Mouse (Mus musculus) embryonic facial prominence, embryonic 13.5 days (tissue): ENCODE results near the gene Slc22a12. TPM values are rescaled to one million over a fixed set of nuclear protein-coding genes. Genes with fewer than 3 reads are reported as not detected.

ENCODE experiments used
- ATAC-seq: fragments of 200-750 bp; cut with Nextera tagmentation; 2 replicates; pipeline ENCODE4 v1.8.0; 2017; ENCODE audit warnings: low read depth; ENCODE audit not compliant: insufficient number of reproducible peaks, insufficient read depth, low FRiP score, low TSS enrichment
- H3K27ac ChIP-seq: fragments of 300-500 bp; sonication (generic); 2 replicates; pipeline ENCODE4 v1.5.1; 2015; ENCODE audit warnings: moderate library complexity, mild to moderate bottlenecking, inconsistent platforms
- H3K27me3 ChIP-seq: fragments of 300-500 bp; sonication (generic); 2 replicates; pipeline ENCODE4 v1.6.1; 2015; ENCODE audit warnings: mild to moderate bottlenecking, inconsistent platforms
- H3K36me3 ChIP-seq: fragments of 300-500 bp; sonication (generic); 2 replicates; pipeline ENCODE4 v1.6.1; 2015; ENCODE audit warnings: mild to moderate bottlenecking, inconsistent platforms
- H3K4me1 ChIP-seq: fragments of 300-500 bp; sonication (generic); 2 replicates; pipeline ENCODE4 v1.6.1; 2015; ENCODE audit warnings: inconsistent platforms
- H3K4me2 ChIP-seq: fragments of 300-500 bp; sonication (generic); 2 replicates; pipeline ENCODE4 v1.6.1; 2015; ENCODE audit warnings: moderate library complexity, mild to moderate bottlenecking, inconsistent platforms
- H3K4me3 ChIP-seq: fragments of 300-500 bp; sonication (generic); 2 replicates; pipeline ENCODE4 v1.5.1; 2015; ENCODE audit warnings: mild to moderate bottlenecking, inconsistent platforms
- H3K9ac ChIP-seq: fragments of 300-500 bp; sonication (generic); 2 replicates; pipeline ENCODE4 v1.6.1; 2015; ENCODE audit warnings: mild to moderate bottlenecking, inconsistent platforms
- H3K9me3 ChIP-seq: fragments of 300-500 bp; sonication (generic); 2 replicates; pipeline ENCODE4 v1.6.1; 2016; ENCODE audit warnings: inconsistent platforms
- WGBS: fragments of 180-500 bp; shearing (Covaris S2); methylation state at CpG from one replicate; pipeline ENCODE4 v1.1.7; 2015; ENCODE audit warnings: mixed read lengths; 5-methylcytosine and 5-hydroxymethylcytosine counted together
- polyA plus RNA-seq: library from polyadenylated mRNA; unstranded; fragments of >200 nt; fragmentation: Nextera tagmentation; extraction: Ambion mirVana; gene quantifications from 2 replicates; pipeline ENCODE4 v1.2.1, GENCODE M21; 2015

Slc22a12 gene
- polyA plus RNA-seq, 1 experiment from 2014 or later, result not detected

DNA sequence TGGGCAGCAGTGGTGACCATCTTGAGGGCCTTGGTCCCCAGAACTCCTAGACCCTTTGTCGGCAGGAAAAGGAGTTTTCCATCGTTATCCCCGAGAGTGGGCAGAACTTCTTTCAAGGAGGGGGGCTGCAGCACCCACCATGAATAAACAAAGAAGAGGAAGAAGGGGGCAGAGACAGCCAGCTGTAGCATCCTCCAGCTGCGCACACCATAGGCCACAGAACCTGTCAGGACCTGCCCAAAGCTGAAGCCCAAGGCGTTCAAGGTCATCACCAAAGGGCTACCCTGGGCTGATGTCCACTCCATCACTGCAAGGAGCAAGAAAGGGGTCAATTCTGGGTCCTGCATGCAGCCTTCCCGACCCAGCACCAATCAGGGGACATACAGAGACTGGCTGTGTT lies 2.6 kb downstream of the Slc22a12 start:
- Histone ChIP-seq H3K4me1 (no peaks in the 10 kb centered on the region), H3K27me3 (peaks cover 15% of the 10 kb centered on the region), H3K4me3 (no peak overlapping the region), H3K4me2 (no peak overlapping the region), H3K9ac (no peak overlapping the region), H3K36me3 (no peaks in the 10 kb centered on the region), H3K27ac (no peak overlapping the region), H3K9me3 (peaks cover 3% of the 10 kb centered on the region; the same call in 1 of the 2 replicates)
- 73% methylated on average over 6 of the region's 6 CpGs for WGBS
- ATAC-seq, result no peak

GRCm38 (mm10) chr19:6539592-6539991 lies 3.2 kb downstream of the Slc22a12 start:
- 76% methylated on average over 4 of the region's 4 CpGs for WGBS
- H3K9me3 ChIP-seq, result no peaks in the 10 kb centered on the region
- no peaks in the 10 kb centered on the region for H3K4me1 ChIP-seq
- H3K9ac ChIP-seq, result no peak overlapping the region
- H3K27me3 ChIP-seq, result peaks cover 21% of the 10 kb centered on the region
- no peak overlapping the region for H3K27ac ChIP-seq
- H3K36me3 ChIP-seq, result no peaks in the 10 kb centered on the region
- no peak for ATAC-seq
- no peak overlapping the region for H3K4me2 ChIP-seq
- H3K4me3 ChIP-seq, result no peak overlapping the region

GRCm38 (mm10) chr19:6538546-6538945 lies 4.3 kb downstream of the Slc22a12 start:
- no peak for ATAC-seq
- 85% methylated on average over 6 of the region's 6 CpGs for WGBS
- no peak overlapping the region for H3K4me2 ChIP-seq

DNA sequence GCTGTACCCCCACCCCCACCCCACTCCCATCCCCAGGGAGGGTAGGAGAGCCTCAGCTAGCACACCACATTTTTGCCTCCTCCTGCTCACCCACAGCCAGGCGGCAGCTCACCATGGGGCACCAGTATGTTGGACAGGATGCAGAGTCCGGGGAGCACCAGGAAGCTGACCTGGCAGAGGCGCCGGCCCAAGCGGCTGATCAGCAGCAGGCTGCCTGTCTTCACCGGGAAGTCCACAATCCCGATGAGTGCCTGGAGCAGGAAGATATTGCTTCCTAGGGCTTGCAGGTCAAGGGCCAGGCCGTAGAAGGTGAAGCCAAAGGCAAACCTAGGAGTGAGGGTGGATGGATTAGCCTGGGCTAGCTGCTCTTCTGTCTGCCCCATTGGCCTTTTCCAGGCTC lies 5.3 kb downstream of the Slc22a12 start:
- Histone ChIP-seq H3K9ac (no peak overlapping the region), H3K4me3 (no peak overlapping the region), H3K36me3 (no peaks in the 10 kb centered on the region), H3K4me1 (peaks cover 3% of the 10 kb centered on the region), H3K9me3 (no peaks in the 10 kb centered on the region), H3K4me2 (no peak overlapping the region), H3K27me3 (peaks cover 42% of the 10 kb centered on the region), H3K27ac (no peak overlapping the region)
- no peak for ATAC-seq
- WGBS, result 69% methylated on average over 8 of the region's 8 CpGs

More at GRCm38 (mm10) chr19:6538546-6538945, 4.3 kb downstream of the Slc22a12 start:
- H3K4me3 ChIP-seq, result no peak overlapping the region
- H3K9me3 ChIP-seq, result no peaks in the 10 kb centered on the region
- no peak overlapping the region for H3K27ac ChIP-seq
- H3K4me1 ChIP-seq, result no peaks in the 10 kb centered on the region
- no peak overlapping the region for H3K9ac ChIP-seq
- H3K27me3 ChIP-seq, result peaks cover 31% of the 10 kb centered on the region
- no peaks in the 10 kb centered on the region for H3K36me3 ChIP-seq

DNA sequence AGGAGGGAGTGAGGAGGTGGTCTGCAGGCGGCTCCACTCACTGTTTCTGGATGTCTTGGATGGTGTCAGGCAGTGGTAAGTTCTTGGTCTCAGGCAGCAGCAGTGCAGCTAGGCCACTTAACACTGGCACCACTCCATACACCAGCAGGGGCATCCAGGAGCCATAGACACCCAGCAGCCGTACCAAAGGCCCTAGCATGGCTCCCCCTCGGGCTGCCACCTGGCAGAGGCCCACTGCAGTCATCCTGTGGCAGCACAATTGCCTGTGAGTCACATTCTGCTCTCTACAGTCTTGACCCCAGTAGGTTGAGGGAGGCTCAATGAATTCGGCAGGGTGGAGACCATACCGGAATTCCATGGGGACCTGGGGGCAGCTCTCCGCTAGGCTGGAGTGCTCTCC lies 6.1 kb downstream of the Slc22a12 start:
- no peak overlapping the region for H3K27ac ChIP-seq

DNA sequence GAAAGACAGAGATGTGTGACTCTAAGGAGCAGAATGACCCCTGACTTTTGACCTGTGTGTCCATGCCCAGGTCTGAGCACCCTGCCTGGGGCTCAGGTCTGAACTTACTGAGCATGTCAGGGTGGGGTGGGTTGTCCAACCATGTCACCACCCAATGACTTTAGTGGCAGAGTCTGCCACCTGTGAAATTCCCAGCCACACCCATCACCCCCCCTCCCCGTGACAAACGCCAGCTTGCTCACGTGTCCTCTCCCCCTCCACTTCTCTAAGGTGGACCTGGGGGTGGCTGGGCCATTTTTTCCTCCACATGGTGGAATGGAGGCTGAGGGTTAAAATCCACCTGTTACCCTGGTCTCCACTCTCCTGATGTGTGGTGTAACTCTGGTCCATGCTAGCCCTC lies 6.6 kb downstream of the Slc22a12 start:
- no peak overlapping the region for H3K4me2 ChIP-seq
- H3K9me3 ChIP-seq, result no peaks in the 10 kb centered on the region
- peaks cover 17% of the 10 kb centered on the region for H3K4me1 ChIP-seq
- no peak overlapping the region for H3K4me3 ChIP-seq
- peaks cover 55% of the 10 kb centered on the region for H3K27me3 ChIP-seq
- no peaks in the 10 kb centered on the region for H3K36me3 ChIP-seq
- no peak overlapping the region for H3K27ac ChIP-seq
- WGBS, result 75% methylated on average over 3 of the region's 3 CpGs
- ATAC-seq, result no peak
- no peak overlapping the region for H3K9ac ChIP-seq

More for the DNA sequence above, 6.1 kb downstream of the Slc22a12 start:
- no peaks in the 10 kb centered on the region for H3K36me3 ChIP-seq
- 55% methylated on average over 6 of the region's 6 CpGs for WGBS
- H3K27me3 ChIP-seq, result peaks cover 50% of the 10 kb centered on the region
- H3K4me1 ChIP-seq, result peaks cover 12% of the 10 kb centered on the region
- H3K4me2 ChIP-seq, result no peak overlapping the region
- no peak overlapping the region for H3K9ac ChIP-seq
- ATAC-seq, result no peak
- no peaks in the 10 kb centered on the region for H3K9me3 ChIP-seq
- H3K4me3 ChIP-seq, result no peak overlapping the region

- H3K27me3 ChIP-seq, result peaks cover 72% of the 10 kb centered on the region
- WGBS, result 52% methylated on average over 5 of the region's 5 CpGs
- H3K4me3 ChIP-seq, result no peak overlapping the region
- no peak for ATAC-seq
- peaks cover 20% of the 10 kb centered on the region for H3K4me1 ChIP-seq
- no peaks in the 10 kb centered on the region for H3K9me3 ChIP-seq
- H3K27ac ChIP-seq, result no peak overlapping the region
- no peaks in the 10 kb centered on the region for H3K36me3 ChIP-seq
- H3K4me2 ChIP-seq, result no peak overlapping the region
- no peak overlapping the region for H3K9ac ChIP-seq
These were observed 8.8 kb downstream of the Slc22a12 start for GRCm38 (mm10) chr19:6534118-6534415.

GRCm38 (mm10) chr19:6533290-6534117 lies 9.3 kb downstream of the Slc22a12 start:
- no peak overlapping the region for H3K9ac ChIP-seq
- H3K4me1 ChIP-seq, result peaks cover 20% of the 10 kb centered on the region
- H3K27ac ChIP-seq, result no peak overlapping the region
- ATAC-seq, result no peak
- 69% methylated on average over 11 of the region's 11 CpGs for WGBS
- H3K4me3 ChIP-seq, result no peak overlapping the region
- peaks cover 76% of the 10 kb centered on the region for H3K27me3 ChIP-seq
- no peaks in the 10 kb centered on the region for H3K9me3 ChIP-seq
- H3K36me3 ChIP-seq, result no peaks in the 10 kb centered on the region
- no peak overlapping the region for H3K4me2 ChIP-seq

GRCm38 (mm10) chr19:6532656-6533055 lies 10.2 kb downstream of the Slc22a12 start:
- H3K9ac ChIP-seq, result no peak overlapping the region
- H3K4me3 ChIP-seq, result peak overlapping the region; percentile 47
- peaks cover 82% of the 10 kb centered on the region for H3K27me3 ChIP-seq
- no peaks in the 10 kb centered on the region for H3K9me3 ChIP-seq
- H3K4me2 ChIP-seq, result peak overlapping the region; percentile 85
- no peaks in the 10 kb centered on the region for H3K36me3 ChIP-seq
- WGBS, result 9% methylated on average over 13 of the region's 13 CpGs
- ATAC-seq, result no peak
- H3K4me1 ChIP-seq, result peaks cover 24% of the 10 kb centered on the region
- H3K27ac ChIP-seq, result no peak overlapping the region

GRCm38 (mm10) chr19:6531832-6532471 lies 10.9 kb downstream of the Slc22a12 start:
- Histone ChIP-seq H3K4me1 (peaks cover 24% of the 10 kb centered on the region), H3K27me3 (peaks cover 82% of the 10 kb centered on the region), H3K4me3 (peak overlapping the region; percentile 47), H3K27ac (no peak overlapping the region), H3K36me3 (no peaks in the 10 kb centered on the region), H3K9me3 (no peaks in the 10 kb centered on the region), H3K4me2 (peak overlapping the region; percentile 85), H3K9ac (peak overlapping the region; percentile 63)
- WGBS, result 3% methylated on average over 36 of the region's 36 CpGs
- ATAC-seq, result no peak

DNA sequence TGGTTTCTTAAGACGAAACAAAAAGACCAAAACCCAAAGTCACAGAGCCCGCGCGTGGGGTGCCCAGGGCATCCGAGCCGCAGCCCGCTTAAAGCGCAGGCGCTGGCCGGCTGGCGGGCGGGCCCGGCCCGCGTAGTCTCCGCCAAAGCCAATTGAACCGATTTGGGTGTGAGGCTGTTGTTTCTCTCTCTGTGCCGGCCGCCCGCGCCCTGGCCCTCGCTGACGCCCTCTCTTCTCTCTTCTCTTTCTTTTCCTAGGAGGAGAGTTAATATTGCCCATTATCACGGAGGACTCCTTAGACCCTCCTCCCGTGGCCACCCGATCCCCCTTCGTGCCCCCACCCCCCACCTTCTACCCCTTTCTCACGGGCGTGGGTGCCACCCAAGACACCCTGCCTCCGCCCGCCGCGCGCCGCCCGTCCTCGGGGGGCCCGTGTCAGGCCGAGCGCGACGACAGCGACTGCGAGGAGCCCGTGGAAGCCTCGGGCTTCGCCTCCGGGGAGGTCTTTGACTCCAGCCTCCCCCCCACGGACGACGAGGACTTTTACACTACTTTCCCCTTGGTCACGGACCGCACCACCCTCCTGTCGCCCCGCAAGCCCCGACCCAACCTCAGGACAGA lies 11.7 kb downstream of the Slc22a12 start:
- Histone ChIP-seq H3K27ac (no peak overlapping the region), H3K4me2 (peak overlapping the region; percentile 85), H3K9me3 (no peaks in the 10 kb centered on the region), H3K4me3 (peak overlapping the region; percentile 47), H3K9ac (peak overlapping the region; percentile 63), H3K4me1 (peaks cover 24% of the 10 kb centered on the region), H3K36me3 (no peaks in the 10 kb centered on the region), H3K27me3 (peaks cover 75% of the 10 kb centered on the region)
- no peak for ATAC-seq
- under 1% methylated on average over 56 of the region's 56 CpGs for WGBS

GRCm38 (mm10) chr19:6530359-6530758 lies 12.5 kb downstream of the Slc22a12 start:
- WGBS, result 16% methylated on average over 13 of the region's 13 CpGs
- no peaks in the 10 kb centered on the region for H3K36me3 ChIP-seq
- no peak overlapping the region for H3K4me3 ChIP-seq
- H3K9me3 ChIP-seq, result no peaks in the 10 kb centered on the region
- H3K27ac ChIP-seq, result no peak overlapping the region
- peaks cover 72% of the 10 kb centered on the region for H3K27me3 ChIP-seq
- ATAC-seq, result no peak
- no peak overlapping the region for H3K9ac ChIP-seq
- peak overlapping the region; percentile 85; the same call in 1 of the 2 replicates for H3K4me2 ChIP-seq
- H3K4me1 ChIP-seq, result peaks cover 24% of the 10 kb centered on the region
